Mouse (Mus musculus): ENCODE data around the gene Prss58.
A peak's percentile ranks its signal among the peaks of the same experiment; 100 is the strongest.

Gene Prss58

GRCm38 (mm10) chr6:40900287-40900686, at the start of gene Prss58:
Prss58 (minus strand) TSS chr6:40900387.
- no peak for DNase-seq

- DNase-seq = no peak
Observed at GRCm38 (mm10) chr6:40940457-40940856, 40.3 kb upstream of the Prss58 start, which contains the start of gene 1700074P13Rik. 1700074P13Rik (minus strand) TSS chr6:40940557.

GRCm38 (mm10) chr6:40919954-40920353, 19.8 kb upstream of the Prss58 start:
- DNase-seq = no peak

GRCm38 (mm10) chr6:40894716-40895115, 5.5 kb downstream of the Prss58 start:
- no peak for DNase-seq

- peak; percentile 45 to 61 for DNase-seq
Observed at GRCm38 (mm10) chr6:40893577-40893976, 6.6 kb downstream of the Prss58 start.

GRCm38 (mm10) chr6:40891754-40892153, 8.4 kb downstream of the Prss58 start:
- DNase-seq = no peak

- DNase-seq = peak; percentile 6 to 13
Observed at GRCm38 (mm10) chr6:40890973-40891372, 9.2 kb downstream of the Prss58 start.

- no peak for DNase-seq
Observed at GRCm38 (mm10) chr6:40887394-40887793, 12.8 kb downstream of the Prss58 start, which contains the start of gene Moxd2. Moxd2 (minus strand) TSS chr6:40887494.

GRCm38 (mm10) chr6:40845283-40845682, 54.9 kb downstream of the Prss58 start:
- no peak for DNase-seq

Measured in thymus, postnatal 36 days (tissue).